Mouse (Mus musculus): ENCODE measurements around the gene Ctsk.

The Ctsk gene

DNA sequence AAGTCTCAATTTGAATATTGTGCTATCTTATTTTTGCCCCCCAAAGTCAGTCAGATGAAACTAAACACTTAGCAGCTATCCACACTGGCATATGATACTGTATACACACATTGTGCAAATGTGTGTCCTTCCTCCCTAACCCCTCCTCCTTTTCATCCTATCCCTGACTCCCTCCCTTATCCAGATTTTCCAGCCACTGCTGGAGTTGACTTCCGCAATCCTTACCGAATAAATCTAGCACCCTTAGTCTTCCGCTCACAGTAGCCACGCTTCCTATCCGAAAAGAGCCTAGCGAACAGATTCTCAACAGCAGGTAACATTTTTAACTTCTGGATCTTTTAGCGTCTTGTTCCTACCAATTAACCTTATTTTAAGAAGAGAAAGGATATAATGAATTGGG, at the start of gene Ctsk:
TSS of gene Ctsk (plus strand) at position 233 of the 400 bp plus-strand sequence.
- no peak for DNase-seq (ENCODE audit: low spot score)

DNA sequence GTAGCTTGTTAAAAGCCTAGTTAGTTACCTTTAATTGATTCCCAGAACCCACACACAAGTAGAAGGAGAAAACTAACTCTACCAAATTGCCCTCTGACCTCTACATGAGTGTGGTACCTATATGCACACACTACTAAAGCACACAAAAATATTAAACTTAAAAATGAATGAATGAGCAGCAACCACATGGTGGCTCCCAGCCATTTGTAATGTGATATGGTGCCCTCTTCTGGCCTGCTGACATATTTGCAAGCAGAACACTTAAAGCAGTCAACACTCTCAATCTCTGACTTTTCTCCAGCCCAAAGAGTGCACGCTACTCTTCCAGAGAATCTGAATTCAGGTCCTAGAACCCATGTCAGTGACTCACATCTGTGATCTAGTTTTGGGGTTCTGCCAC, 48.6 kb upstream of the Ctsk start:
- no peak for DNase-seq (ENCODE audit: low spot score)

DNA sequence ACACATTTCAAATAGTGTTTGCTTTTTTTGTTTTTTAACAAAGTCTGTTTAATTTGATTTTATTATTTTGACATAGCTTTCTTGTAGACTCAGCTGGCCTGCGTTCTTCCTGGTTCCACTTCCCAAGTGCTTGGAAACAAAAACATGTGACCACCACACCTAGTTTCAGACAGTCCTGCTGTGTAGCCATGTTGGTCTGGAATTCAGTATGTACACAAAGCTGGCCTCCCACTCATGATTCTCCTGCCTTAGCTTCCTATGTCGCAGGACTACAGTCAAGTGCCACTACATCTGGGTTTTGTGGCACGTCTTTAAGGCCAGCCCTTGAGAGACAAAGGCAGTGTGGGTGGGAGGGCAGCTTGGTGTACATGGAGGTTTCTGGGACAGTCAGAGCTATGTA, 48.1 kb upstream of the Ctsk start:
- DNase-seq (ENCODE audit: low spot score) = no peak

DNA sequence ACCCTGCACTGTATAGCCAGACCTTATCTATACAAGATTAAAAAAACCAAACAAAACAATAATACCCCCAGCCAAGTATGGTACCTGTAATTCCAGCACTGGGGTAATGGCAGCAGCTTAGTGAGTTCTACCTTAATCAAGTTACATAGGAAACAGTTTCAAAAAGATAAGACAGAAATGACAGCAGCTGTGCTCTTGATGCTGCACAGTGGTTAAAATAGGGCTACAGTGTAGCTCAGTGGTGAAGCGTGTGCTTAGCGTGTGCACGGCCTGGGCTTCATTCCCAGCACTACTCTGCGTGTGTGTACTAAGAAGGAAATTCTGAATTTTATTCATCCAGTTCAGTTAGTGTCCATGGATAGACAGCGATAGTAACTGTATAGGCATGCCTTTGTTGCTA, 42.7 kb upstream of the Ctsk start:
- DNase-seq (ENCODE audit: low spot score) = no peak

DNA sequence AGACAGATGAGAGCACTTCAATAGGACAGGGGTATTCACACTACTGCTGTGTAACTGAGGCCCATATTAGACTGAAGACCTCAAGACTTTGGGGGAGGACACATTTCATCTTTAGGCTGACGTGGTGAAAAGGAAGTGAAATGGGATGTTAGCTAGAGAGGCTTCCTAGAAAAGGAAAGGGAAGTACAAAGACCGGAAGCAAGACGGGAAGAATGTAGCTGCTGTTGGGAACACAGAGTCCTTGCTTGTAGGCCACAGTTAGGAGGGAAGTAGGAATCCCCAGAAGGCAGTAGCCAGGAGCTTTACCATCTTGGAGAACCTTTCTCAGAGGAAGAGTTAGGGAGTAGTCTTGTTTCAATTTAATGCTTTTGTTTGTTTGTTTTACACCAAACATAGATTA, 41.3 kb upstream of the Ctsk start:
- DNase-seq (ENCODE audit: low spot score) = no peak

DNA sequence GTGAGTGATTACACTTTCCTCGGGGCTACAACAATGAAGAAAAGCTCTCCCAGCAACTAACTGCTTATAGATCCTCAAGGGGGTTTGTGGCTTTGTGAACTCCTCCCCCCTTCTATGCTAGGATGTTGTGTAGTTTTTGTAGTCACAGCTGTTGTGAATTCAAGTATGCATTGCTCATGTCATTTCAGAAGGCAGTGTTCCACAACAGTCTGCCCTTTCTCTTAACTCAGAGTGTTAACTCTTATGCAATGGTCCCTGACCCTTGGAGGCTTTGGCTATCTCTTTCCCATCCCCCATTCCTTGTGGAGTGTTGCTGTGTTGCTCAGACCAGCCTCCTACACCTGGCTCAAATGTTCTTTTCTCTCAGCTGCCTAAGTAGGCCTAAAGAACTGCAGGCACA, 39.7 kb upstream of the Ctsk start:
- DNase-seq (ENCODE audit: low spot score) = no peak

DNA sequence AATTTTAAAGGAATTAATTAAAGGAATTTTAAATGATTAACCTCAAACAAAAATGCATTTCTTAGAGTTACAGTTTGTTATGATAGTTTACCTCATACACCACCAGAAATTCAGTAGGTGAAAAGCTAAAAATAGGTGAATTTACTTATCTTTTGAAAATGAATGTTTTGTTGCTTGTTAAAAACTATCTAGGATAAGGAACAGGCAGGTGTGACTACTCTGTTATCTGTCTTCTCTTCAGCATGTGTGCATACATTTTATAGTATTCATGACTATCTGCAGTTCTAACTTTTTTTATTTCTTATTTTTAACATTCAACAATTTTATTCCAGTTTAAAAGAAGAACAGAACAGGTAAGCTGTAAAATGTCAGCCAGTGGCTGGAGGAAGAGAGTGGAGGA, 35.2 kb upstream of the Ctsk start:
- DNase-seq (ENCODE audit: low spot score) = no peak

DNA sequence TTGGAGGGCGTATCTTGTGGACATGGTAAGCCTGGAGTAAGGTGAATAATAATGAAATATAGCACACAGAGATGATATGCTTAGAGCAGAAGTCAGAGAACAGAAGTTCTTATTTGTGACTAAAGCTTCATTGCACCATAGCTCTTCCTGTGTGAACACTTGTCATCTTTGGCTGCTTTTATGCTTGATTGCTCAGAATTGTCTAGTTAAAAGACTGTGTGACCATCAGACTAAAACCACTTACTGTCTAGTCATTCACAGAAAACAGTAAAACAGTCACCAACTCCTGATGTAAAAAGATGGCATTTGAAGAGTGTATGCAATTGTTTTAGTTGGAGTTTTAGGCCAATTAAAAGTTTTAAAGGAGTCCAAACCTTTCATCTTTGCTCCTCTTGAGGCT, 20.1 kb upstream of the Ctsk start:
- no peak for DNase-seq (ENCODE audit: low spot score)

DNA sequence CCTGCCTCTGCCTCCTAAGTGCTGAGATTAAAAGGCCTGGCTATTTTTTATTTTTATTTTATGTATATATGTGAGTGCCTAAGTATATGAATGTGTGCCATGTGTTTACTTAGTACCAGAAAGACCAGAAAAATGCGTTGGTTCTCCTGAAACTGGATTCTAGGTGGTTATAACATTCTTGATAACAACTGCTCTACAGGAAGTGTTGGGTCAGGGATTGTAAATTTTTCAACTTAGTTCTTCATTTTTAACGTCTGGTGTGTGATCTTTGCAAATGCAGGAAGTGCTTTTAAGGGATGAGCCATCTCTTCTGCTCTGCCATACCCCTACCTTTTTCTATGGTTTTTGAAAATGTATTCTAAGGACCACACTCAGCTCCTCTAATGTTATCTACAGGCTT, 12.6 kb upstream of the Ctsk start:
- no peak for DNase-seq (ENCODE audit: low spot score)

DNA sequence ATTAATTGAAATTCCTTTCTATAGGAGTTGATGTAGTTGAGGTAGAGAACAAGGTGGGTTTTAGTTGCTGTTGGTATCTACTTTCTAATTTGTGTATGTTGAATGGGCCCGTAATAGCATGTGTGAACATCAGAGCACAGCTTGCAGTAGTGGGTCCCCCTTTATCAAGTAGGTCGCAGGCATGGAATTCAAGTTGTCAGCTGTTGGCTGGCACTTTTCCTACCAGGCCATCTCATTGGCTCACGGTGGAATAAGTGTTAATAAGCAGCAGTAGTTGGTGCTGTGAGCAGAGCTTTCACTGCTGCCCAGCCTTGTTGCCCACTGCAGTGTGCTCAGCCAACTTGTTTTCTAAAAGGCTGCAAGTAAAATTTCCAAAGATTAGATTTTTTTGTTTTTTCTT, 10.4 kb upstream of the Ctsk start:
- DNase-seq (ENCODE audit: low spot score) = no peak

DNA sequence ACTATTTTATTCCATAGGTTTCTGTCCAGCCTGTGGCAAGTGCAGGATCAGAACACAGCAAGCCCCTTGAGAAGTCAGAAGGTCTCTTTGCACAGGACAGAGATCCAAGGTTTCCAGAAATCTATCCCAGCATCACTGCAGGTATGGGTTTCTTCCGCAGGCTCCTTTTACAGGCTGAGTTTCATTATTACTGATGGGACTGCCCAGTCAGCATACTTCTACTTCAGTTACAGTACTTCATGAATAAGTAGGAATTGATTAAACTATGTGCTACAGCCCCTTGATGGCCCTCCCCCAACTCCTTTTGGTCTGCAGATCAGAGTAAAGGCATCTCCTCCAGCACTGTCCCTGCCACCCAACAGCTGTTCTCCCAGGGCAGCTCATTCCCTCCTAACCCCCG, 8.8 kb upstream of the Ctsk start:
- DNase-seq (ENCODE audit: low spot score) = no peak

DNA sequence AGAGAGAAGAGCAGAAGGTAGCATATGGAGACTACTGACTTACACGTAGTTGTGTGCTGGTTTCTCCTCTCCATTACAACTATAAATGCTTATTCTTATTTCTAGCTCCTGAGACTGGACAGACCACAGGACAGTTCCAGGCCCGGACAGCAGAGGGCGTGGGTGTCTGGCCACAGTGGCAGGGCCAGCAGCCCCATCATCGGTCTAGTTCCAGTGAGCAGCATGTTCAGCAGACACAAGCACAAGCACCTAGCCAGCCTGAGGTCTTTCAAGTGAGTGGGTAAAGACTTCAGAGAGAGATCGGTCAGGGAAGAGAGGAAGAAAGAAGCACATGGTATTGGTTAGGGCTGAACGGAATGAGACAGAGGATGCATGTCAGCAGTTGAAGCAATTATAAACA, 4.7 kb upstream of the Ctsk start:
- peak; percentile 12 for DNase-seq (ENCODE audit: low spot score)

DNA sequence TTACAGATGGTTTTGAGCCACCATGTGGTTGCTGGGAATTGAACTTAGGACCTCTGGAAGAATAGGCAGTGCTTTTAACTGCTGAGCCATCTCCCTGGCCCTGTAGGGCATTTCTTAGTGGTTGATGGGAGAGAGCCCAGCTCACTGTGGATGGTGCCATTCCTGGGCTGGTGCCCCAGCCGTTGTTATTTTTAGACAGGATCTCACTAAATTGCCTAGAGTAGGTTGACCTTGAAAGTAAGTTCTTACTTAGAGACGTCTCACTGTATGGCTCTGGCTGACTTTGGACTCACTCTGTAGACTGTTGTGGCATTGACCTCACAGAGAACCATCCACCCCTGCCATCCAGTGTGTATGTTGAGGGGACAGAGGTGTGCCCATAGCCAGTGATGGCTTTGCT, 827 bp upstream of the Ctsk start:
- no peak for DNase-seq (ENCODE audit: low spot score)

DNA sequence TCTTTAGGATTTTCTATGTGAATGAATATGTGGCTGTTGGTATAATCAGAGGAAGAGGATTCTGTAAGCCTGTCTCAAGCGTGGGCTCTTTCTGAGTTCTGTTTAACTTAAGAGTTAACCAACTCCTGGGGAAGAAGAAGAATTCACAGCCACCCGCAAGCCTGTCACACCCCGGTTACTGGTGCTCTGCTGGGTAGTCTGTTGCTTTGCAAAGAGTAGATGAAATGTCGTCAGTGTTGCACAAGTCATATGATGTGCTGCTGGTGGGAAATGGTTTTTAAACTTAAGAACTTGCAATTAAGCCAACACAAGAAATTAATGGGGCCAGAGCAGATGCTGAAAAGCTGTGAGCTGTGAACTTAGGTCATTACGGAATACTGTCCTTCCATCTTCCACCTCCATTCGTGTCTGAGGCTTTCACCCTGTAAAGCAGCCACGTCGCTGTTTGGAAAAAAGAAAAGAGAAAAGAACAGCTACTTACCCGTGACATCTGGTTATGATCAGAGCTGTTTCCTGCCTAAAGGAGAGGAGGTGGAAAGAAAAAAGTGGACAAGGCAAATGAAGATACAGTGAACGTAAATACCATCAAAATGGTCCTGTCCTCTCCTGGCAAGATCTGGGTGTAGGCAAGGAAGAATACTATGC, 562 bp downstream of the Ctsk start:
- DNase-seq (ENCODE audit: low spot score) = no peak

DNA sequence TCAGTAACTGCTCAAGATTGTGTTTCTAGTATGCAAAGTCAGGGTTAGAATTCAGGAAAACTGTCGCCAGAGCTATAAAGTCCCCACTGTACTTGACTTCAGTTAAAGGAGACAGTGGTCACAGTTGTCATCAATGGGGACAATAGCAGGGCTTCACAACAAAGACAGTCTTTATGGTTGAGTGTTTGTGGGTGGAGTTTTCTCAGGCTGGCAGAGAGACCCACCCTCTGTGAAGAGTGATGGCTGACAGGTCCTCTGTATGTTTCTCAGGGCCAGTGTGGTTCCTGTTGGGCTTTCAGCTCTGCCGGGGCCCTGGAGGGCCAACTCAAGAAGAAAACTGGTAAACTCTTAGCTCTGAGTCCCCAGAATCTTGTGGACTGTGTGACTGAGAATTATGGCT, 3.3 kb downstream of the Ctsk start:
- no peak for DNase-seq (ENCODE audit: low spot score)

DNA sequence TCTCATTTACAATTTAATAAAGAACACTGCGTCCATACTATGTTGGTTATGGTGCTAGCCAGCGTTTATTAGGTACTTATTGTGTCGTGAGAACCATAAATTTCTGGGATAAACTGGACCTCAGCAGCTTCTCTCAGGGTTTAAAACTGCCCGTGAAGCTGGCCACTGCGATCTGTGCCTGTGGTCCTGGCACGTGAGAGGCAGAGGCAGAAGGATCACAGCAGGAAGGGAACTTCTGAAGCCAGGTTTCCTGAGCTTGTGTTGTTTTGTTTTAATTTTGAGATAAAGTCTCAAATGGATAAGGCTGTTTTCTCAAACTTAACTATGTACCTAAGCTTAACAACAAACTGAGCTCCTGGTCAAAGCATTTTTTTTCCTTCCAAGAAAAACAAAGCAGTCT, 10.3 kb downstream of the Ctsk start:
- no peak for DNase-seq (ENCODE audit: low spot score)

DNA sequence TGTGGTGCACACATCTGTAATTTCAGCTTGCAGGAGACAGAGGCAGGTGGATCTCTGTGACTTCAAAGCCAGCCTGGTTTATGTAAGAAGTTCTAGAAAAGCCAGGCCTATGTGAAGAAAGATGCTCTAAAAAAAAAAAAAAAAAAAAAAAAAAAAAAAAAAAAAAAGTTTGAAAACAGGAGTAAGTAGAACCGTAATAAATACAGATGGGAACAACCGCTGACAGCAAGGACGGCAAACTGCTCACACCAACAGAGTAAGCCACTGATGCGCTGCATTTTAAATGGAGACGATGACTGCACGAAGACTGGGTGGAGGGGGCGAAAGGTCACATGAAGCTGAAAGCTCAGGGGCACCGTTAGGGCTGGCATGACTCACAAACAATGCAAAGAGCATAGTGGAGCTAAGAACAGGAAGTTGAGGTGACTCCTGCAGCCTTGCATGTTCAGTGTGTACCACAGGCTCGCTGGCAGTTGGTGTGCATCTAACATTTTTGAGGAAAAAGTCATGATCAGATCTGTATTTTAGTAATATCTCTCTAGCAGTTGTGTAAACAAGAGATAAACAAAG, 12.6 kb downstream of the Ctsk start:
- no peak for DNase-seq (ENCODE audit: low spot score)

DNA sequence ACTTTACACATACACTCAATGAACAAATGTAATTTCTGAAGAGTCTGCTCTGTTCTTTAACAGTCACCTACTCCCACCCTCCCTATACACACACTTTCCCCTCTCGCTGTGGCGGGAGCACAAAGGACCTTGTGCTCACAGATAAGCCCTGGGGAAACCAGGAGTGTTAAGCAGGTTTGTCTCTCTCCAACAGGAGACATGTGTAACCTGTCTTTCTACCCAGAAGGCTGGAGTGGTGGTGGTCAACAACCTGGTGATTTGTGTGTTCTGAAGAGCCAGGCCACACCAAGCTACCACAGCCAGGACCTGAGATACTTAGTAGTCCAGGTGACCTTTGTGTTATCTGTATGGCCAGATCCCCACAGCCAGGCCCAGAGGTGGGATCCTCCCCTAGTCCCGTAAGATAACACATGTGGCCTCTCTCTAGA, 17.6 kb downstream of the Ctsk start:
- DNase-seq (ENCODE audit: low spot score) = no peak

DNA sequence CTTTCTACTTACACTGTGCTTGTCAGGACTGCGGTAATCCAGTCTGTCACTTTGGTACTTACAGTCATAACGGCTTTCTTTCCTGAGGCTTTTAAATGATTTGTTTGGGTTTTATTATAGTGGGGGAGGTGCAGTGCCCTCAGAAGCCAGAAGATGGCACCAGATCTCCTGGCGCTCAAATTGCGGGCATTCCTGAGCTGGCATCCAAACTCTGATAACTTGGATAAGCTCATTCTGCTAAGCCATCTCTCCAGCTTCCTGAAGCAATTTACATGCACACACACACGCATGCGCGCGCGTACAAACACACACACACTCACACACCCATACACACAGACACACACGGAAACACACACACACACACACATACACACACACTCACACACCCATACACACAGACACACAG, 18.4 kb downstream of the Ctsk start:
- DNase-seq (ENCODE audit: low spot score) = peak; percentile 27

DNA sequence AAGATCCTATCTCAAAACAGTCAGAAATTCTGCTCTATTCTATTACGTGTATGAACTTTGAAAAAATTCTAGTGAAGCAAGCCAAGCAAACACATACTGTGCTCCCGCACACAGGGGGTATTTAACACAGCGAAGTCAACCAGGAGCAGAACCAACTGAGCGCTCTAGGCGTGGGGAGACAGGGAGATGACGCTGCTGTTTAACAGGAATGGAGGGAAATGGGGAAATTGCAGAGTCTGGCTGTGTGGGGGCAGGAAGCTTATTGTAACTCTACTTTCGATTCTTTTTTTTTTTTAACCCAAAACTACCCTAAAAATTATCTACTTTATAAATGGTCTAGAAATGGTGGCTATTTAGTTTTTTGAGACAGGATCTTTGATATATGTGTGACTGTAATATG, 19.8 kb downstream of the Ctsk start:
- no peak for DNase-seq (ENCODE audit: low spot score)

DNA sequence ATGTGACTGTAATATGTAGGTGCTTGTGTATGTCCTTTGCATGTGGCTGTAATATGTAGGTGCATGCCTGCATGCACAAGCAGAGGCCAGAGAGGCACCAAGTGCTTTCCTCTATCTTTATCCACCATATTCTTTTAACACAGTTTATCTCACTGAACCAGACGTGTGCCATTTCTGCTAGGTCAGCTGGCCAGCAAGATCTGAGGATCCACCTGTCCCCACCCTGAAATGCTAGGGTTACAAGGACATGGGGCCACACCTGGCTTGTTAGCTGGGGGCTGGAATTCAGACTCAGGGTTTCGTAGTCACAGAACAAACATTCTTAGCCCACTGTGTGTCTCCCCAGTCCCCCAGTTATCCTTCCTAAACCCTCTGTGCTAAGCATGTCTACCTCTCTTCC, 20.3 kb downstream of the Ctsk start:
- DNase-seq (ENCODE audit: low spot score) = no peak

DNA sequence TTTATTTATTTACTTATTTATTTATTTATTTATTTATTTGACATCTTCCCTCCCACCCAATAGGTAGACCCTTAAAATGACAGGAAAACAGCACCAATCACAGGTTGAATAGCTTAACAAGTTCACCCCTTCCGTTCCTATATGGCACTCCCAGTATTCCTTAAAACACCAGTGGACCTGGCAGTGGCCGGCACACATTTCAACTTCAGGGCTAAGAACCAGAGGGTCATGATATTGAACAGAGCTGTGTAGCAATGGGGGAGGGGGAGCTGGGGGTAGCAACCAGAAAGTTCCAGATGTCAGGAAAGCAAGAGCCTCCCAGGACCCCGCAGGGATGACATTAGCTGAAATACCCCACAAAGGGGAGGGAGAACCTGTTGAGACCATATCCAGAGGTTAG, 21.0 kb downstream of the Ctsk start:
- no peak for DNase-seq (ENCODE audit: low spot score)

DNA sequence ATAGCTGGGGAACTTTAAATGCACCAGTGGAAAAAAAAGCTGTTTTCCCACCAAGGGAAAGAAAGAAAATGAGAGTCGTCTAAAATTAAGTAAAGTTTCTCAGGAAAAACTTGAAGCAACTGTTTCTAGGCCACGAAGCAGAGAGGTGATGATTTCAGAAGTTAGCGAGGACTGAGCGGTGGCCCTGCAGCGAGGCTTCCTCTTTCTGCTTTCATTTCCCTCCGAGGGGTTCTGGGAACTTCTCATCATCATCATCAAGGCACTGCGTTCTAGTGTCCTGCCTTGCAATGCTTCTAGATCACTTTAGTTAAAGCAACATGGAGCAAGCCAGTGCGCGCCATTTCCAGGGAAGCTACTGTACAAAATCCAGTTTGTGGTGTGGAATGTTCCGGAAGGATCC, 22.1 kb downstream of the Ctsk start:
- DNase-seq (ENCODE audit: low spot score) = no peak

DNA sequence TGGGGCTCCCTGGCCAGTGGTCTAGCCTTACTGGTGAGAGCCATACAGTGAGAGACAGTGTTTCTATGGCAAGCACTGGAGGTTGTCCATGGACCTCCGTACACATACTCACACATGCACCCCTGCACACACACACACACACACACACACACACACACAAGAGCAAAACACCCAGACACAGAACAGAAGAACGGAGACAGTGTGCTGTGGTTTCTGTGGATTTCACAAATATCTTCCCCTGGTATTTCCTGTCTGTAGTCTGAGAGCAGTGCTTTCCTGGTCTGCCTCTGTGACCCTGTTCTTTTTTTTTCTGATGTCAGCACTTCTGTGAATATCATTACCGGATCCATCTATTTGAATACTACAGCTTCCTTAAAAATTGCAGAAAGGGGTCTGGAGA, 24.6 kb downstream of the Ctsk start:
- no peak for DNase-seq (ENCODE audit: low spot score)

DNA sequence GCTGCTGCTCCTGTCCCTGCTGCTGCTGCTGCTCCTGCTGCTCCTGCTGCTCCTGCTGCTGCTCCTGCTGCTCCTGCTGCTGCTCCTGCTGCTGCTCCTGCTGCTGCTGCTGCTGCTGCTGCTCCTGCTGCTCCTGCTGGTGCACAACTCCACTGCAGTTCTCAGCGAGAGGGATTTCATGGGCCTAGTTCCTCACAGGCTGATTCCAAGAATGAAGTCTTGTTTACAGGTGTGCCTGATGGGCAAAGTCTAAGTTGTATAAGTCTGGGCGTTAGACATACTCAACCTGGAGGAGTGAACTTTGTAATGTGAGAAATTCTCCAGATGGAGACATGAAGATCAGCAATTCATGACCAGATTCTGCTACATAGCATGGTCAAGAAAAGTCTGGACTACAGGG, 25.6 kb downstream of the Ctsk start:
- DNase-seq (ENCODE audit: low spot score) = no peak

Data from ovary, postnatal 10 days (tissue).